Mouse (Mus musculus) embryonic facial prominence, embryonic 10.5 days (tissue): ENCODE measurements around the gene Esp34. TPM values are rescaled to one million over a fixed set of nuclear protein-coding genes. Genes with fewer than 3 reads are reported as not detected.

ENCODE experiments used
- DNase-seq: peaks from one replicate; pipeline ENCODE4 v3.0.0-alpha.2; 2017; ENCODE audit warnings: low spot score
- H3K27ac ChIP-seq: fragments of 300-500 bp; sonication (generic); replicated peaks from 2 replicates; pipeline ENCODE4 v1.5.1; 2016; ENCODE audit warnings: mild to moderate bottlenecking
- H3K27me3 ChIP-seq: fragments of 300-500 bp; sonication (generic); replicated peaks from 2 replicates; pipeline ENCODE4 v1.6.1; 2016; ENCODE audit warnings: low read depth, mild to moderate bottlenecking; ENCODE audit not compliant: poor library complexity, severe bottlenecking
- H3K36me3 ChIP-seq: fragments of 300-500 bp; sonication (generic); replicated peaks from 2 replicates; pipeline ENCODE4 v1.6.1; 2016; ENCODE audit warnings: mild to moderate bottlenecking, moderate library complexity
- H3K4me1 ChIP-seq: fragments of 300-500 bp; sonication (generic); 2 replicates; pipeline ENCODE4 v1.6.1; 2016
- H3K4me3 ChIP-seq: fragments of 300-500 bp; sonication (generic); 2 replicates; pipeline ENCODE4 v1.5.1; 2016; ENCODE audit warnings: mild to moderate bottlenecking, moderate library complexity
- H3K9me3 ChIP-seq: fragments of 300-500 bp; sonication (generic); 2 replicates; pipeline ENCODE4 v1.6.1; 2016; ENCODE audit warnings: mild to moderate bottlenecking
- WGBS: fragments of 180-500 bp; shearing (Covaris S2); methylation state at CpG from one replicate; pipeline ENCODE4 v1.1.7; 2016; 5-methylcytosine and 5-hydroxymethylcytosine counted together
- polyA plus RNA-seq: library from polyadenylated mRNA; unstranded; fragments of >200 nt; fragmentation: Nextera tagmentation; extraction: Ambion mirVana; gene quantifications from 2 replicates; pipeline ENCODE4 v1.2.1, GENCODE M21; 2016

Gene Esp34
- not detected in 2 replicates for polyA plus RNA-seq

GRCm38 (mm10) chr17:38553892-38554291 is at the start of gene Esp34:
TSS of gene Esp34 (plus strand) at chr17:38554192.
- 88% methylated on average over 1 of the region's 1 CpGs for WGBS
- Histone ChIP-seq H3K9me3 (peaks cover 16% of the 10 kb centered on the region; the same call in 1 of the 2 replicates), H3K27me3 (no peaks in the 10 kb centered on the region), H3K36me3 (no peaks in the 10 kb centered on the region), H3K4me1 (no peaks in the 10 kb centered on the region), H3K27ac (no peak within 1 kb of the TSS), H3K4me3 (no peak within 1 kb of the TSS)
- DNase-seq = no peak

- DNase-seq = no peak
- H3K36me3 ChIP-seq = no peaks in the 10 kb centered on the region
- H3K27ac ChIP-seq = no peak overlapping the region
- no peak overlapping the region for H3K4me3 ChIP-seq
- 71% methylated on average over 5 of the region's 5 CpGs for WGBS
- peaks cover 34% of the 10 kb centered on the region for H3K9me3 ChIP-seq
- H3K4me1 ChIP-seq = no peaks in the 10 kb centered on the region
- H3K27me3 ChIP-seq = no peaks in the 10 kb centered on the region
Measured at GRCm38 (mm10) chr17:38562527-38562926, 8.5 kb downstream of the Esp34 start.

Other genes starting within 250 kb of the Esp34 start
- gene Olfr137, start 246.6 kb upstream of the Esp34 start, polyA plus RNA-seq = not detected in 2 replicates
- not detected in 2 replicates for gene Olfr136, start 224.4 kb upstream of the Esp34 start, polyA plus RNA-seq
- not detected in 2 replicates for gene Esp36, start 134.0 kb upstream of the Esp34 start, polyA plus RNA-seq
- gene Esp31, start 85.3 kb downstream of the Esp34 start, polyA plus RNA-seq = not detected in 2 replicates